Mouse (Mus musculus) ES-E14 (cell line): Measurements from ENCODE around the gene Slc25a16. TPM values are rescaled to one million over a fixed set of nuclear protein-coding genes. Genes with fewer than 3 reads are reported as not detected.
A peak's percentile ranks its signal among the peaks of the same experiment; 100 is the strongest.

Experiments
- DNase-seq: peaks from one replicate; pipeline ENCODE4 v3.0.0-alpha.2; 2013; ENCODE audit warnings: low read depth, low spot score
- H3K27ac ChIP-seq: 2 replicates; pipeline ENCODE4 v1.5.1; 2012; ENCODE audit warnings: low read depth, mild to moderate bottlenecking, low read length, moderate library complexity, mixed read lengths; ENCODE audit not compliant: poor library complexity, insufficient read depth, severe bottlenecking
- H3K36me3 ChIP-seq: 2 replicates; pipeline ENCODE4 v1.6.1; 2012; ENCODE audit warnings: mild to moderate bottlenecking, low read length, moderate library complexity, mixed read lengths; ENCODE audit not compliant: control insufficient read depth, poor library complexity, insufficient read depth, severe bottlenecking
- H3K4me1 ChIP-seq, 2 experiments: fragments of 150-350 bp in 1 of 2; sonication (generic) in 1 of 2; 2 replicates each; pipeline ENCODE4 v1.6.1; 2012; ENCODE audit warnings: low read length in 2 of 2, mild to moderate bottlenecking in 1 of 2, mixed read lengths in 1 of 2; ENCODE audit not compliant: control insufficient read depth in 2 of 2, insufficient read depth in 2 of 2, poor library complexity in 1 of 2
- H3K4me3 ChIP-seq, 2 experiments: fragments of 150-350 bp in 1 of 2; sonication (generic) in 1 of 2; 2 replicates each; pipeline ENCODE4 v1.5.1; 2012; ENCODE audit warnings: low read length in 2 of 2, low read depth in 1 of 2, mild to moderate bottlenecking in 1 of 2, mixed read lengths in 1 of 2; ENCODE audit not compliant: insufficient read depth in 1 of 2, poor library complexity in 1 of 2, severe bottlenecking in 1 of 2
- H3K9ac ChIP-seq: 2 replicates; pipeline ENCODE4 v1.6.1; 2012; ENCODE audit warnings: low read depth, mild to moderate bottlenecking, low read length, mixed read lengths; ENCODE audit not compliant: poor library complexity, insufficient read depth, severe bottlenecking
- H3K9me3 ChIP-seq: fragments of 150-350 bp; sonication (generic); 2 replicates; pipeline ENCODE4 v1.6.1; 2012; ENCODE audit warnings: low read depth, mild to moderate bottlenecking, low read length; ENCODE audit not compliant: control insufficient read depth, insufficient read depth
- CHD2 ChIP-seq: IDR thresholded peaks from 2 replicates; pipeline ENCODE4 v1.6.1; 2014; ENCODE audit warnings: mild to moderate bottlenecking, low read depth, low read length, inconsistent platforms
- HCFC1 ChIP-seq: IDR thresholded peaks from 2 replicates; pipeline ENCODE4 v1.6.1; 2012; ENCODE audit warnings: low read length, inconsistent platforms, borderline replicate concordance; ENCODE audit not compliant: insufficient read depth
- MAFK ChIP-seq: IDR thresholded peaks from 2 replicates; pipeline ENCODE4 v1.6.1; 2014; ENCODE audit warnings: mild to moderate bottlenecking, low read depth, low read length, inconsistent platforms; ENCODE audit not compliant: insufficient read depth
- ZC3H11A ChIP-seq: IDR thresholded peaks from 2 replicates; pipeline ENCODE4 v1.6.1; 2012; ENCODE audit warnings: low read depth, mild to moderate bottlenecking, inconsistent platforms, low read length, borderline replicate concordance
- ZNF384 ChIP-seq: IDR thresholded peaks from 2 replicates; pipeline ENCODE4 v1.6.1; 2012; ENCODE audit warnings: low read depth, low read length, inconsistent platforms
- in situ Hi-C, 2 experiments: fragments of 600-800 bp; cut with MboI; formaldehyde crosslinking; loops; one replicate each; pipeline ENCODE4 v1.15.1; 2025; ENCODE audit warnings: low sequenced_read_pairs in 2 of 2, inconsistent platforms in 1 of 2; ENCODE audit not compliant: unreplicated experiment in 2 of 2
- total RNA-seq: library from RNA; depleted of rRNA; stranded (reverse); fragments of 300-350 nt; gene quantifications from 2 replicates; pipeline ENCODE4 v1.2.3, GENCODE M21; 2012

The Slc25a16 gene
- total RNA-seq, 1 experiment, result 12.8 TPM

DNA sequence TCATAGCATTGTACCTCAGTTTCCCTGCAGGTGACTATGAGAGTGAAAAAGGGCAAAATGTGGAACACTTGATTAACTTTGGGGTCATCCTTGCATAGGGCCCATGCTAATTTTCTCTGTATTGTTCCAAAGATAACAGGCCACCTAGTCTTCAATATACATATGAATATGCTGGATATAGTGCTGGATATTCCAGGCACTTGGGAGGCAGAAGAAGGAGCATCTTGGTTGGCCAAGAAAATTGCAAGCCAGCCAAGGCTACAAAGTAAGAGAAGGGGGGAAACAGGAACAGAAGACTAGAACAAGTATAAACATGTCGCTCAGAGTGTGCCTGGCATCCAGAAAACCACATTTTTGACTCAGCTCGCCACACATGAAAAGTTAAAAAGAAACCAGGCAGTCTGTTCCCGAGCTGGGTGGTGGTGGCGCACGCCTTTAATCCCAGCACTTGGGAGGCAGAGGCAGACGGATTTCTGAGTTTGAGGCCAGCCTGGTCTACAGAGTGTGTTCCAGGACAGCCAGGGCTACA, 27.0 kb upstream of the Slc25a16 start:
- TF ChIP-seq ZNF384 (no peak), HCFC1 (no peak), ZC3H11A (no peak), CHD2 (no peak), MAFK (no peak)
- no peaks in the 10 kb centered on the region for H3K36me3 ChIP-seq
- DNase-seq, result no peak
- peak overlapping the region; percentile 91; the same call in 1 of the 2 replicates for H3K27ac ChIP-seq
- in situ Hi-C loops, result no loop called here
- H3K9ac ChIP-seq, result no peak overlapping the region; the same call in 1 of the 2 replicates
- peaks cover 0 to 11% of the 10 kb centered on the region in 2 experiments; a peak in 1 of 4 replicates for H3K4me1 ChIP-seq
- H3K4me3 ChIP-seq, result peak overlapping the region in 1 of 2 experiments; percentile 82; a peak in 2 of 4 replicates
- no peaks in the 10 kb centered on the region for H3K9me3 ChIP-seq

DNA sequence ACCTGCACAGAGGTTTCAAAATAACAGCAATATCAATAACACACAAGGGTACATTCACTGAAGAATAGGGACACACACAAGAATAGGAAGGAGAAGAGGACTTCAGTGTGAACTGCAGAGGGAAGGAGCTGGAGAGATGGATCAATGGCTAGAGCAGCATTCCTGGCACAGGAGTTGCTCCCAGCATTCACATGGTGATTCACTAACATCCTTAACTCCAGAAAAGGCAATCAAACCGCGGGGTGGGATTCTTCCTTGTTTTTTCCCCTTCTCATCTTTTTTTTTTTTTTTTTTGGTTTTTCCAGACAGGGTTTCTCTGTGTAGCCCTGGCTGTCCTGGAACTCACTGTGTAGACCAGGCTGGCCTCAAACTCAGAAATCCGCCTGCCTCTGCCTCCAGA, 26.0 kb upstream of the Slc25a16 start:
- no peaks in the 10 kb centered on the region for H3K9me3 ChIP-seq
- peak overlapping the region; percentile 91; the same call in 1 of the 2 replicates for H3K27ac ChIP-seq
- DNase-seq, result no peak
- peaks cover 0 to 11% of the 10 kb centered on the region in 2 experiments; a peak in 1 of 4 replicates for H3K4me1 ChIP-seq
- in situ Hi-C loops, result no loop called here
- no peak overlapping the region for H3K9ac ChIP-seq
- H3K36me3 ChIP-seq, result no peaks in the 10 kb centered on the region
- H3K4me3 ChIP-seq, result no peak overlapping the region
- TF ChIP-seq ZNF384 (peak; percentile 79), MAFK (no peak)

DNA sequence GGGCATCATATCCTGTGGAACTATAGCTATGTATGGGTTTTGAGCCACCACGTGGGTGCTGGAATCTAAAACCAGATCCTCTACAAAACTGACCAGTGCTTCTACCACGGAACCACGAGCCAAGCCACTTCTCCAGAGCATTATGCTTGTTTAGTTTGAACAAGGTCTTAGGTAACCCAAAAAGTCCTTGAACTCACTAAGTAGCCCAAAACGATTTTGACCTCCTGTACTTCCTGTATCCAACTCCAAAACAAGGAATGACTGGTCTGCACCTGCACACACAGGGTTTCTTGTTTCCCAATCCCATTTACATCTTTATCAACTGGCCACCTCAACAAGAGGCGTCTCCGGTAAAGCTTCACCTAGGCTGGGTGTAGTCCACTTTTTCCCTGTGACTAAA, 25.0 kb upstream of the Slc25a16 start:
- DNase-seq, result no peak
- Histone ChIP-seq H3K4me3 (peak overlapping the region; percentile 11 to 12; a peak in 2 of 4 replicates), H3K36me3 (no peaks in the 10 kb centered on the region), H3K9ac (no peak overlapping the region), H3K9me3 (no peaks in the 10 kb centered on the region), H3K4me1 (peaks cover 0 to 11% of the 10 kb centered on the region in 2 experiments; a peak in 1 of 4 replicates), H3K27ac (peak overlapping the region; percentile 91; the same call in 1 of the 2 replicates)
- in situ Hi-C loops, result no loop called here
- no peak for TF ChIP-seq ZNF384
- no peak for TF ChIP-seq CHD2
- TF ChIP-seq HCFC1, result no peak
- no peak for TF ChIP-seq ZC3H11A
- no peak for TF ChIP-seq MAFK

DNA sequence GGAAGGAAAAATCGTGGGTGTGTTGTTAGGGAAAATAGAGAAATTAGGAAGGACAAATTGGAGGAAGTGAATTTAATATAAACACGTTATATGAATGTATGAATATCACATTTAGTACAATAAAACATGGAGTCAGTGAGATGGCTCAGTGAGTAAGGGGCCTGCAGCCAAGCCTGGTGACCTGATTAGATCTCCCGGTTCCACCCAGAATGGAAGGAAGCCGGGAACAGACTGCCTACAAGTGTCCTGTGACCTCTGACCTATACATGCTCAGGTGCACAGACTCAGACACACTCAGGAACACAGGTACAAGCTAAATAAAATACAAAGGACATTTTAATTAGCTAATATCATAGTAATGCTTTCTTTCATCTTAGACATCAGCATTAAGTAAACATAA, 24.4 kb upstream of the Slc25a16 start:
- Histone ChIP-seq H3K27ac (peak overlapping the region; percentile 91; the same call in 1 of the 2 replicates), H3K9me3 (no peaks in the 10 kb centered on the region), H3K4me3 (peak overlapping the region; percentile 8 to 12; a peak in 3 of 4 replicates), H3K4me1 (peaks cover 0 to 12% of the 10 kb centered on the region in 2 experiments; a peak in 1 of 4 replicates), H3K36me3 (no peaks in the 10 kb centered on the region), H3K9ac (no peak overlapping the region)
- in situ Hi-C loops, result no loop called here
- TF ChIP-seq ZC3H11A, result no peak
- no peak for TF ChIP-seq MAFK
- no peak for TF ChIP-seq ZNF384
- no peak for TF ChIP-seq CHD2
- no peak for TF ChIP-seq HCFC1
- DNase-seq, result no peak
